Mouse (Mus musculus) CH12.LX (cell line): Measurements from ENCODE around the gene Srgap2. TPM values are rescaled to one million over a fixed set of nuclear protein-coding genes. Genes with fewer than 3 reads are reported as not detected.

Experiments
- DNase-seq: peaks from one replicate; pipeline ENCODE4 v3.0.0-alpha.2; 2013; ENCODE audit errors: extremely low read depth
- H3K27ac ChIP-seq: 2 replicates; pipeline ENCODE4 v1.5.1; 2012; ENCODE audit warnings: low read depth, mild to moderate bottlenecking, control low read depth, moderate library complexity; ENCODE audit not compliant: insufficient read depth
- H3K27me3 ChIP-seq: replicated peaks from 2 replicates; pipeline ENCODE3; 2012; ENCODE audit warnings: inconsistent platforms
- H3K36me3 ChIP-seq, 2 experiments: replicated peaks in 1 of 2; 2 replicates each; pipeline versions ENCODE3 to v1.6.1; 2012; ENCODE audit warnings: inconsistent platforms in 1 of 2, low read length in 1 of 2, mild to moderate bottlenecking in 1 of 2, mixed read lengths in 1 of 2, moderate library complexity in 1 of 2; ENCODE audit not compliant: control insufficient read depth in 1 of 2, insufficient read depth in 1 of 2
- H3K4me1 ChIP-seq, 2 experiments: 2 replicates each; pipeline ENCODE4 v1.6.1; 2012; ENCODE audit warnings: inconsistent platforms in 1 of 2, moderate library complexity in 1 of 2; ENCODE audit not compliant: insufficient read depth in 2 of 2, control insufficient read depth in 1 of 2
- H3K4me2 ChIP-seq: 2 replicates; pipeline ENCODE4 v1.6.1; 2012; ENCODE audit warnings: low read depth, mild to moderate bottlenecking, control low read depth; ENCODE audit not compliant: poor library complexity, insufficient read depth, severe bottlenecking
- H3K4me3 ChIP-seq, 3 experiments: fragments of 150-350 bp in 1 of 3; sonication (generic) in 1 of 3; replicated peaks in 1 of 3; 2 replicates each; pipeline versions ENCODE3 to v1.5.1; 2011 to 2012; ENCODE audit warnings: low read depth in 2 of 3, low read length in 2 of 3, mild to moderate bottlenecking in 2 of 3, moderate library complexity in 2 of 3, control low read depth in 1 of 3, improper control_type of control experiment in 1 of 3, inconsistent platforms in 1 of 3, mixed read lengths in 1 of 3; ENCODE audit not compliant: poor library complexity in 1 of 3
- H3K79me2 ChIP-seq: replicated peaks from 2 replicates; pipeline ENCODE4 v1.6.1; 2012; ENCODE audit warnings: mild to moderate bottlenecking, moderate library complexity; ENCODE audit not compliant: control insufficient read depth, poor library complexity, insufficient read depth, severe bottlenecking; ENCODE audit errors: extremely low read depth
- H3K9ac ChIP-seq: 2 replicates; pipeline ENCODE4 v1.6.1; 2012; ENCODE audit warnings: low read depth, mild to moderate bottlenecking, control low read depth, moderate library complexity; ENCODE audit not compliant: insufficient read depth
- H3K9me3 ChIP-seq: replicated peaks from 2 replicates; pipeline ENCODE3; 2012; ENCODE audit warnings: low read length, inconsistent platforms, mixed read lengths
- BHLHE40 ChIP-seq: IDR thresholded peaks from 2 replicates; pipeline ENCODE4 v1.6.1; 2011; ENCODE audit warnings: mild to moderate bottlenecking, low read depth, low read length, improper control_type of control experiment
- CHD1 ChIP-seq: IDR thresholded peaks from 2 replicates; pipeline ENCODE4 v1.6.1; 2012; ENCODE audit warnings: low read depth, low read length, improper control_type of control experiment, inconsistent platforms
- CHD2 ChIP-seq: IDR thresholded peaks from 2 replicates; pipeline ENCODE4 v1.6.1; 2011; ENCODE audit warnings: low read length, improper control_type of control experiment
- CTCF ChIP-seq, 2 experiments: IDR thresholded peaks in 1 of 2; conservative IDR thresholded peaks in 1 of 2; 2 replicates each; pipeline ENCODE4 v1.5.1; 2011 to 2012; ENCODE audit warnings: low read depth in 2 of 2, low read length in 2 of 2, improper control_type of control experiment in 1 of 2, inconsistent platforms in 1 of 2, mild to moderate bottlenecking in 1 of 2, moderate library complexity in 1 of 2
- E2F4 ChIP-seq: IDR thresholded peaks from 2 replicates; pipeline ENCODE4 v1.6.1; 2011; ENCODE audit warnings: low read depth, low read length, improper control_type of control experiment; ENCODE audit not compliant: insufficient replicate concordance
- ELF1 ChIP-seq: IDR thresholded peaks from 2 replicates; pipeline ENCODE4 v1.6.1; 2014; ENCODE audit warnings: low read depth, mild to moderate bottlenecking, inconsistent platforms, low read length, improper control_type of control experiment
- EP300 ChIP-seq: IDR thresholded peaks from 2 replicates; pipeline ENCODE4 v1.6.1; 2011; ENCODE audit warnings: low read length, improper control_type of control experiment
- ETS1 ChIP-seq: conservative IDR thresholded peaks from 2 replicates; pipeline ENCODE4 v1.6.1; 2012; ENCODE audit warnings: low read depth, mild to moderate bottlenecking, inconsistent platforms, low read length, improper control_type of control experiment, moderate library complexity
- GABPA ChIP-seq: IDR thresholded peaks from 2 replicates; pipeline ENCODE4 v1.6.1; 2012; ENCODE audit warnings: low read depth, low read length, improper control_type of control experiment, inconsistent platforms; ENCODE audit not compliant: insufficient replicate concordance
- HCFC1 ChIP-seq: IDR thresholded peaks from 2 replicates; pipeline ENCODE4 v1.6.1; 2012; ENCODE audit warnings: low read depth, mild to moderate bottlenecking, inconsistent platforms, low read length, improper control_type of control experiment
- IRF4 ChIP-seq: IDR thresholded peaks from 2 replicates; pipeline ENCODE4 v1.6.1; 2014; ENCODE audit warnings: low read depth, mild to moderate bottlenecking, inconsistent platforms, low read length, improper control_type of control experiment
- JUN ChIP-seq: IDR thresholded peaks from 2 replicates; pipeline ENCODE4 v1.6.1; 2011; ENCODE audit warnings: low read depth, mild to moderate bottlenecking, low read length, improper control_type of control experiment, moderate library complexity; ENCODE audit not compliant: insufficient read depth
- JUND ChIP-seq: conservative IDR thresholded peaks from 2 replicates; pipeline ENCODE4 v1.6.1; 2011; ENCODE audit warnings: low read depth, low read length, improper control_type of control experiment
- KAT2A ChIP-seq: IDR thresholded peaks from 2 replicates; pipeline ENCODE4 v1.6.1; 2012; ENCODE audit warnings: low read length, improper control_type of control experiment, inconsistent platforms; ENCODE audit not compliant: insufficient replicate concordance
- MAFK ChIP-seq: IDR thresholded peaks from 2 replicates; pipeline ENCODE4 v1.6.1; 2011; ENCODE audit warnings: low read length, improper control_type of control experiment; ENCODE audit not compliant: insufficient replicate concordance
- MAX ChIP-seq: IDR thresholded peaks from 2 replicates; pipeline ENCODE4 v1.6.1; 2011; ENCODE audit warnings: low read length, improper control_type of control experiment
- MAZ ChIP-seq: IDR thresholded peaks from 2 replicates; pipeline ENCODE4 v1.6.1; 2012; ENCODE audit warnings: low read depth, mild to moderate bottlenecking, inconsistent platforms, low read length, improper control_type of control experiment, moderate library complexity
- MEF2A ChIP-seq: IDR thresholded peaks from 2 replicates; pipeline ENCODE4 v1.6.1; 2014; ENCODE audit warnings: low read depth, mild to moderate bottlenecking, inconsistent platforms, low read length, improper control_type of control experiment, borderline replicate concordance
- MXI1 ChIP-seq: IDR thresholded peaks from 2 replicates; pipeline ENCODE4 v1.6.1; 2011; ENCODE audit warnings: mild to moderate bottlenecking, low read depth, low read length, improper control_type of control experiment
- MYC ChIP-seq: IDR thresholded peaks from 2 replicates; pipeline ENCODE4 v1.6.1; 2011; ENCODE audit warnings: low read depth, mild to moderate bottlenecking, improper control_type of control experiment, low read length
- NELFE ChIP-seq: IDR thresholded peaks from 2 replicates; pipeline ENCODE4 v1.6.1; 2011; ENCODE audit warnings: low read depth, low read length, improper control_type of control experiment
- NRF1 ChIP-seq: IDR thresholded peaks from 2 replicates; pipeline ENCODE4 v1.6.1; 2014; ENCODE audit warnings: low read depth, mild to moderate bottlenecking, inconsistent platforms, low read length, improper control_type of control experiment, moderate library complexity
- PAX5 ChIP-seq: IDR thresholded peaks from 2 replicates; pipeline ENCODE4 v1.6.1; 2012; ENCODE audit warnings: low read length, inconsistent platforms, mixed read lengths
- POLR2A ChIP-seq: IDR thresholded peaks from 2 replicates; pipeline ENCODE4 v1.6.1; 2011; ENCODE audit warnings: low read depth, mild to moderate bottlenecking, improper control_type of control experiment, low read length
- POLR2AphosphoS2 ChIP-seq: IDR thresholded peaks from 2 replicates; pipeline ENCODE4 v1.6.1; 2011; ENCODE audit warnings: low read depth, low read length, improper control_type of control experiment
- RAD21 ChIP-seq: IDR thresholded peaks from 2 replicates; pipeline ENCODE4 v1.6.1; 2011; ENCODE audit warnings: low read depth, mild to moderate bottlenecking, low read length, improper control_type of control experiment, moderate library complexity
- RCOR1 ChIP-seq: conservative IDR thresholded peaks from 2 replicates; pipeline ENCODE4 v1.6.1; 2012; ENCODE audit warnings: low read depth, mild to moderate bottlenecking, inconsistent platforms, low read length, improper control_type of control experiment
- SIN3A ChIP-seq: IDR thresholded peaks from 2 replicates; pipeline ENCODE4 v1.6.1; 2012; ENCODE audit warnings: low read length, improper control_type of control experiment, inconsistent platforms
- SMC3 ChIP-seq: IDR thresholded peaks from 2 replicates; pipeline ENCODE4 v1.6.1; 2011; ENCODE audit warnings: low read depth, low read length, improper control_type of control experiment
- TBP ChIP-seq: conservative IDR thresholded peaks from 2 replicates; pipeline ENCODE4 v1.6.1; 2011; ENCODE audit warnings: low read depth, low read length, improper control_type of control experiment
- TCF12 ChIP-seq: IDR thresholded peaks from 2 replicates; pipeline ENCODE4 v1.6.1; 2014; ENCODE audit warnings: low read depth, mild to moderate bottlenecking, inconsistent platforms, low read length, improper control_type of control experiment
- UBTF ChIP-seq: IDR thresholded peaks from 2 replicates; pipeline ENCODE4 v1.6.1; 2012; ENCODE audit warnings: low read depth, mild to moderate bottlenecking, inconsistent platforms, low read length, improper control_type of control experiment, moderate library complexity
- USF1 ChIP-seq: IDR thresholded peaks from 2 replicates; pipeline ENCODE4 v1.6.1; 2014; ENCODE audit warnings: low read depth, mild to moderate bottlenecking, inconsistent platforms, low read length, improper control_type of control experiment
- USF2 ChIP-seq: conservative IDR thresholded peaks from 2 replicates; pipeline ENCODE4 v1.6.1; 2011; ENCODE audit warnings: low read depth, low read length, improper control_type of control experiment
- ZC3H11A ChIP-seq: IDR thresholded peaks from 2 replicates; pipeline ENCODE4 v1.6.1; 2012; ENCODE audit warnings: low read depth, mild to moderate bottlenecking, inconsistent platforms, low read length, improper control_type of control experiment
- ZKSCAN1 ChIP-seq: IDR thresholded peaks from 2 replicates; pipeline ENCODE4 v1.6.1; 2012; ENCODE audit warnings: low read depth, inconsistent platforms, low read length, improper control_type of control experiment, borderline replicate concordance
- ZMIZ1 ChIP-seq: IDR thresholded peaks from 2 replicates; pipeline ENCODE4 v1.6.1; 2012; ENCODE audit warnings: low read depth, mild to moderate bottlenecking, inconsistent platforms, low read length, improper control_type of control experiment
- ZNF384 ChIP-seq: IDR thresholded peaks from 2 replicates; pipeline ENCODE4 v1.6.1; 2012; ENCODE audit warnings: low read depth, low read length, improper control_type of control experiment, inconsistent platforms
- dilution Hi-C: fragments of 300-500 bp; cut with MboI; formaldehyde crosslinking; loops from 2 replicates; pipeline ENCODE4 v1.14.3; 2020; ENCODE audit warnings: low sequenced_read_pairs; ENCODE audit not compliant: extremely low pct_unique_long_range_greater_than_20kb, extremely low pct_ligation_motif_present
- in situ Hi-C: fragments of 300-500 bp; cut with MboI; formaldehyde crosslinking; loops from 3 replicates; pipeline ENCODE4 v1.14.3; 2019; ENCODE audit warnings: low sequenced_read_pairs, low pct_ligation_motif_present, low pct_unique_long_range_greater_than_20kb, mixed read lengths
- polyA plus RNA-seq: library from polyadenylated mRNA; unstranded; fragments of >175 nt; gene quantifications from 2 replicates; pipeline ENCODE4 v1.2.1, GENCODE M21; 2012; ENCODE audit warnings: low read depth; ENCODE audit not compliant: insufficient read length
- total RNA-seq, 2 experiments: library from RNA; depleted of rRNA; stranded (reverse); fragments of 300-350 nt in 1 of 2; fragments of >200 nt in 1 of 2; gene quantifications; 2 replicates each; pipeline ENCODE4 v1.2.3; 2012 to 2014

Gene Srgap2
- total and polyA plus RNA-seq, 3 experiments = 9.7 to 28.1 (median 26.8) TPM

DNA sequence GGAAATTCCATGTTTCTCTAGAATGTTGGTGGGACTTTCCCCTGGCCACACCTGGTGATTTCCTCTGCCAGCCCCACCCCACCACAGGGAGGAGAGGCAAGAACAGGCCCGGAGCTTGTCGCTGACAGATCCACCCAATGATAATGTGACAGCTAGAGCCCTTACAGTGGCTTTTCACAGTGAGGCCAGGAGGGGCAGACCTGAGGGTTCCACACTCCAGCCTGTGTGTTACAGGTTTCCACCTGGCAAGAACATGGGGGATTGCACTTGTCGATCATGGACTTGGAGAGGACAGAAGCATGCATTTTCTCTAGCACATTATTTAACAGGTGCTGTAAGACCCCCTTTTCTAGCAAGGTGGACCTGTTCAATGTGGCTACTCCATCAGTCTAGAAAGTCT, 246.9 kb downstream of the Srgap2 start:
- Histone ChIP-seq H3K27me3 (no peaks in the 10 kb centered on the region), H3K4me2 (peak overlapping the region; percentile 92), H3K79me2 (peaks cover 18% of the 10 kb centered on the region), H3K4me3 (peak overlapping the region in 2 of 3 experiments; percentile 62 to 83), H3K27ac (peak overlapping the region; percentile 38), H3K4me1 (peaks cover 28 to 60% of the 10 kb centered on the region in 2 experiments), H3K9ac (no peak overlapping the region), H3K36me3 (peaks cover 7 to 23% of the 10 kb centered on the region in 2 experiments), H3K9me3 (no peaks in the 10 kb centered on the region)
- dilution Hi-C loops = no loop called here
- in situ Hi-C loops = no loop called here
- DNase-seq = peak; percentile 81
- peak; percentile 76 for TF ChIP-seq MEF2A
- TF ChIP-seq KAT2A = no peak
- TF ChIP-seq EP300 = peak; percentile 52; the same call in 1 of the 2 replicates
- TF ChIP-seq PAX5 = no peak
- TF ChIP-seq GABPA = no peak
- TF ChIP-seq IRF4 = peak; percentile 55; the same call in 1 of the 2 replicates
- no peak; the same call in 1 of the 2 replicates for TF ChIP-seq SIN3A
- TF ChIP-seq ZC3H11A = no peak
- no peak for TF ChIP-seq POLR2AphosphoS2
- TF ChIP-seq MAFK = no peak
- no peak for TF ChIP-seq JUN
- peak; percentile 46; the same call in 1 of the 2 replicates for TF ChIP-seq NELFE
- TF ChIP-seq CHD2 = 0 out of 2 replicates have a peak, but pooled peaks have one; percentile 24
- TF ChIP-seq TCF12 = peak; percentile 72
- TF ChIP-seq MXI1 = no peak; the same call in 1 of the 2 replicates
- TF ChIP-seq ZKSCAN1 = no peak
- 0 out of 2 replicates have a peak, but pooled peaks have one; percentile 59 for TF ChIP-seq MYC
- TF ChIP-seq HCFC1 = no peak
- no peak for TF ChIP-seq RCOR1
- peak; percentile 51; the same call in 1 of the 2 replicates for TF ChIP-seq POLR2A
- peak; percentile 68 for TF ChIP-seq MAZ
- no peak for TF ChIP-seq E2F4
- TF ChIP-seq ZNF384 = no peak; the same call in 1 of the 2 replicates
- peak; percentile 15 for TF ChIP-seq RAD21
- no peak for TF ChIP-seq JUND
- TF ChIP-seq ELF1 = no peak
- TF ChIP-seq SMC3 = no peak; the same call in 1 of the 2 replicates
- 0 out of 2 replicates have a peak, but pooled peaks have one; percentile 66 for TF ChIP-seq TBP
- no peak for TF ChIP-seq USF1
- TF ChIP-seq USF2 = no peak
- no peak for TF ChIP-seq ZMIZ1
- TF ChIP-seq ETS1 = 0 out of 2 replicates have a peak, but pooled peaks have one; percentile 27
- TF ChIP-seq CHD1 = no peak
- peak; percentile 76 for TF ChIP-seq MAX
- TF ChIP-seq UBTF = no peak
- no peak for TF ChIP-seq BHLHE40
- TF ChIP-seq CTCF (conservative IDR thresholded peaks at IDR 0.05 in 1 of 2, IDR thresholded peaks at IDR 0.05 in 1 of 2; ENCODE audit: low read depth in 2 of 2, low read length in 2 of 2) = peak in 1 of 2 experiments; percentile 61; a peak in 3 of 4 replicates
- TF ChIP-seq NRF1 = no peak
